ENCODE assay signal across 10 mouse cellular contexts in the genomic region with DNA sequence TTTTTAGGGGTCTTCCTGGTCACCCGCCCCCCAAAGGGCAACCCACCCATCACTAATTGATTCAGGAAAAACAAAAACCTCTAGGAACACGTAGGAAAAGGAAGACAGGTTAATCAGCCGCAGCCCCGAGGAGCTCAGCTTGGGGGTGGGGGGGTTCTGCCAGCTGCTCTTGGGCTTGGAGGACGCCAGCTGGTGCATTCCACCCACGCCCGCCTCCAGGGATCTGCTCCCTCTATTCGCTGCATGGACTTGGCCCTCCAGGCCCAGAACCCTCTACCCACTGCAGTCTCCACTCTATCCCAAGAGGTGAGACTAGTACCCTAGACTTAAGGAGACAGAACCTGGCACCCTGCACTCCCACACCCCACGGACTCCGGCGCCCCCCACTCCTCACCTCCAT. TPM values are rescaled to one million over a fixed set of nuclear protein-coding genes. Genes with fewer than 3 reads are reported as not detected.
DNase-seq lines count a peak whose midpoint lies in the region; ATAC-seq and TF ChIP-seq lines count a peak whose summit lies in the region.
"Had no signal": no experiment of that assay in that cellular context is flagged by ENCODE, and none has a peak within 500 bp of the region (broad histone marks: within the 10 kb centered on the region; RNA-seq: fewer than 3 reads in every experiment).

No protein-coding gene starts in this region.

- no peak for TF ChIP-seq CTCF in lung, adult 2 months (IDR thresholded peaks at IDR 0.05; ENCODE audit: insufficient read depth, low read length)

- no peaks in the 10 kb centered on the region for H3K36me3 ChIP-seq in forebrain, embryonic 10.5 days (replicated peaks)
- no peaks in the 10 kb centered on the region for H3K36me3 ChIP-seq in forebrain, embryonic 16.5 days (ENCODE audit: control insufficient read depth, insufficient read depth)
- no peaks in the 10 kb centered on the region for H3K36me3 ChIP-seq in forebrain, embryonic 14.5 days (ENCODE audit: control insufficient read depth, insufficient read depth, low read length)

- 15% methylated on average over 11 of the region's 11 CpGs for WGBS in forebrain, embryonic 10.5 days
- WGBS in forebrain, embryonic 16.5 days, result 15% methylated on average over 11 of the region's 11 CpGs
- WGBS in forebrain, embryonic 14.5 days, result 21% methylated on average over 11 of the region's 11 CpGs
- 24% methylated on average over 11 of the region's 11 CpGs for WGBS in lung, adult 2 months

- peak overlapping the region; percentile 51 for H3K4me3 ChIP-seq in forebrain, embryonic 10.5 days
- H3K4me3 ChIP-seq in forebrain, embryonic 16.5 days (replicated peaks; ENCODE audit: low read length), result no peak overlapping the region
- H3K4me3 ChIP-seq in forebrain, embryonic 14.5 days (ENCODE audit: low read depth, low read length), result no peak overlapping the region
- no peak overlapping the region for H3K4me3 ChIP-seq in lung, adult 2 months (replicated peaks; ENCODE audit: extremely low read depth, low read depth, low read length)

- peak overlapping the region; percentile 84 for H3K27ac ChIP-seq in forebrain, embryonic 10.5 days
- H3K27ac ChIP-seq in forebrain, embryonic 16.5 days (ENCODE audit: low read length), result no peak overlapping the region
- H3K27ac ChIP-seq in forebrain, embryonic 14.5 days (ENCODE audit: low read depth, low read length), result no peak overlapping the region

- H3K4me2 ChIP-seq in forebrain, embryonic 16.5 days (ENCODE audit: low read length), result no peak overlapping the region
- H3K4me2 ChIP-seq in forebrain, embryonic 14.5 days (ENCODE audit: low read length), result peak overlapping the region; percentile 8; the same call in 1 of the 2 replicates

- peaks cover 78% of the 10 kb centered on the region for H3K27me3 ChIP-seq in forebrain, embryonic 10.5 days (ENCODE audit: poor library complexity, severe bottlenecking)
- H3K27me3 ChIP-seq in forebrain, embryonic 16.5 days (replicated peaks; ENCODE audit: control insufficient read depth, insufficient read depth, low read length), result peaks cover 46% of the 10 kb centered on the region
- peaks cover 35% of the 10 kb centered on the region for H3K27me3 ChIP-seq in forebrain, embryonic 14.5 days (replicated peaks; ENCODE audit: control insufficient read depth, insufficient read depth, low read length)

- H3K9me3 ChIP-seq in forebrain, embryonic 10.5 days, result no peaks in the 10 kb centered on the region
- no peaks in the 10 kb centered on the region; the same call in 1 of the 2 replicates for H3K9me3 ChIP-seq in forebrain, embryonic 16.5 days (ENCODE audit: control insufficient read depth, low read length)
- no peaks in the 10 kb centered on the region for H3K9me3 ChIP-seq in forebrain, embryonic 14.5 days (replicated peaks; ENCODE audit: control insufficient read depth, low read length)

- H3K9ac ChIP-seq in forebrain, embryonic 16.5 days (replicated peaks; ENCODE audit: low read depth, low read length), result no peak overlapping the region
- no peak overlapping the region for H3K9ac ChIP-seq in forebrain, embryonic 14.5 days (ENCODE audit: low read length)

- peaks cover 62% of the 10 kb centered on the region for H3K4me1 ChIP-seq in forebrain, embryonic 10.5 days
- peaks cover 18% of the 10 kb centered on the region for H3K4me1 ChIP-seq in forebrain, embryonic 16.5 days (replicated peaks; ENCODE audit: control insufficient read depth, insufficient read depth, low read length)
- peaks cover 4% of the 10 kb centered on the region; the same call in 1 of the 2 replicates for H3K4me1 ChIP-seq in forebrain, embryonic 14.5 days (ENCODE audit: control insufficient read depth, insufficient read depth, low read length)
- H3K4me1 ChIP-seq in lung, adult 2 months (ENCODE audit: control insufficient read depth, insufficient read depth, low read length), result no peaks in the 10 kb centered on the region

- no peak for DNase-seq in forebrain, embryonic 10.5 days (ENCODE audit: extremely low spot score, low spot score)
- DNase-seq in forebrain, embryonic 14.5 days (ENCODE audit: low spot score), result peak; percentile 61
- peak; percentile 84 to 85 for DNase-seq in layer of hippocampus, postnatal 36 days
- DNase-seq in right cerebral cortex, adult 18-20 months, result peak; percentile 90
- DNase-seq in kidney, adult 18-20 months, result no peak
- DNase-seq in lung, adult 2 months, result no peak
- DNase-seq in ovary, postnatal 14 days (ENCODE audit: low spot score), result no peak
- DNase-seq: heart, postnatal 4 days; thymus, postnatal 36 days had no signal

- no peak for ATAC-seq in forebrain, embryonic 16.5 days
- ATAC-seq in forebrain, embryonic 14.5 days, result peak; percentile 37

- no peak for TF ChIP-seq POLR2A in lung, adult 2 months (IDR thresholded peaks at IDR 0.05; ENCODE audit: borderline replicate concordance, extremely low read depth, low read depth, low read length)

RNA-seq across cellular contexts. Expression of gene Kcnc3, which starts 12.0 kb away (rescaled TPM):
- polyA plus RNA-seq in forebrain, embryonic 10.5 days (2016; fragmentation: Nextera tagmentation; extraction: Ambion mirVana), result 0.80 and 0.84 TPM in 2 replicates
- 2.8 and 4.0 TPM in 2 replicates for polyA plus RNA-seq in forebrain, embryonic 16.5 days (2015; fragmentation: Nextera tagmentation; extraction: Ambion mirVana)
- 2.1 and 2.2 TPM in 2 replicates for polyA plus RNA-seq in forebrain, embryonic 14.5 days (2014; fragmentation: Nextera tagmentation; extraction: Ambion mirVana)
- 100 to 1,000 TPM; 175 to 188 TPM for total RNA-seq in layer of hippocampus, postnatal 36 days (2021)
- 36.0 and 42.5 TPM in 2 replicates for polyA plus RNA-seq in lung, adult 2 months (2012; rRNA removed)

RNA-seq across cellular contexts. Expression of gene Napsa, which starts 30.3 kb away (rescaled TPM):
- polyA plus RNA-seq in forebrain, embryonic 10.5 days (2016; fragmentation: Nextera tagmentation; extraction: Ambion mirVana), result 0.29 and 0.48 TPM in 2 replicates
- 0.42 and 1.4 TPM in 2 replicates for polyA plus RNA-seq in forebrain, embryonic 16.5 days (2015; fragmentation: Nextera tagmentation; extraction: Ambion mirVana)
- 0.74 and 0.79 TPM in 2 replicates for polyA plus RNA-seq in forebrain, embryonic 14.5 days (2014; fragmentation: Nextera tagmentation; extraction: Ambion mirVana)
- under 1 TPM in 1 of 2 experiments, not detected in 1; 0.25 TPM for total RNA-seq in layer of hippocampus, postnatal 36 days (2021)
- 576 and 610 TPM in 2 replicates for polyA plus RNA-seq in lung, adult 2 months (2012; rRNA removed)

RNA-seq across cellular contexts. Expression of gene Nr1h2, which starts 48.7 kb away (rescaled TPM):
- 74.6 and 76.2 TPM in 2 replicates for polyA plus RNA-seq in forebrain, embryonic 10.5 days (2016; fragmentation: Nextera tagmentation; extraction: Ambion mirVana)
- polyA plus RNA-seq in forebrain, embryonic 16.5 days (2015; fragmentation: Nextera tagmentation; extraction: Ambion mirVana), result 69.8 and 80.2 TPM in 2 replicates
- polyA plus RNA-seq in forebrain, embryonic 14.5 days (2014; fragmentation: Nextera tagmentation; extraction: Ambion mirVana), result 72.6 and 78.2 TPM in 2 replicates
- total RNA-seq in layer of hippocampus, postnatal 36 days (2021), result 10 to 100 TPM; 58.7 to 62.1 TPM
- 194 and 216 TPM in 2 replicates for polyA plus RNA-seq in lung, adult 2 months (2012; rRNA removed)

RNA-seq across cellular contexts. Expression of gene Pold1, which starts 53.8 kb away (rescaled TPM):
- polyA plus RNA-seq in forebrain, embryonic 10.5 days (2016; fragmentation: Nextera tagmentation; extraction: Ambion mirVana), result 190 and 195 TPM in 2 replicates
- 46.1 and 48.0 TPM in 2 replicates for polyA plus RNA-seq in forebrain, embryonic 16.5 days (2015; fragmentation: Nextera tagmentation; extraction: Ambion mirVana)
- 32.6 and 33.0 TPM in 2 replicates for polyA plus RNA-seq in forebrain, embryonic 14.5 days (2014; fragmentation: Nextera tagmentation; extraction: Ambion mirVana)
- 1 to 10 TPM; 6.2 to 8.7 TPM for total RNA-seq in layer of hippocampus, postnatal 36 days (2021)
- polyA plus RNA-seq in lung, adult 2 months (2012; rRNA removed), result 34.3 and 38.3 TPM in 2 replicates

Comparison
In these comparisons a context has a peak if more than half of its experiments do, and no peak if none do; other contexts are left out.
1. DNase-seq: peak in forebrain, embryonic 14.5 days (single experiment), layer of hippocampus, postnatal 36 days (2 of 2) and right cerebral cortex, adult 18-20 months (single experiment); none in forebrain, embryonic 10.5 days (single experiment), kidney, adult 18-20 months (single experiment), lung, adult 2 months (single experiment) and ovary, postnatal 14 days (single experiment).
2. RNA of gene Napsa, which starts 30.3 kb away (polyA plus RNA-seq): 576 to 610 TPM in lung, adult 2 months; 0.42 to 1.4 TPM in forebrain, embryonic 16.5 days, 0.74 to 0.79 TPM in forebrain, embryonic 14.5 days and 0.29 to 0.48 TPM in forebrain, embryonic 10.5 days; every median in the first group is over 100 times any median in the second.